Mouse (Mus musculus) brain, embryonic 18.5 days (tissue): ENCODE measurements around the gene B830017H08Rik.

Experiments
- DNase-seq: peaks from one replicate; pipeline ENCODE4 v3.0.0-alpha.2; 2012; ENCODE audit warnings: low read depth, low spot score

B830017H08Rik gene

GRCm38 (mm10) chr16:17851331-17851730, 18.4 kb downstream of the B830017H08Rik start:
- DNase-seq, result no peak

DNA sequence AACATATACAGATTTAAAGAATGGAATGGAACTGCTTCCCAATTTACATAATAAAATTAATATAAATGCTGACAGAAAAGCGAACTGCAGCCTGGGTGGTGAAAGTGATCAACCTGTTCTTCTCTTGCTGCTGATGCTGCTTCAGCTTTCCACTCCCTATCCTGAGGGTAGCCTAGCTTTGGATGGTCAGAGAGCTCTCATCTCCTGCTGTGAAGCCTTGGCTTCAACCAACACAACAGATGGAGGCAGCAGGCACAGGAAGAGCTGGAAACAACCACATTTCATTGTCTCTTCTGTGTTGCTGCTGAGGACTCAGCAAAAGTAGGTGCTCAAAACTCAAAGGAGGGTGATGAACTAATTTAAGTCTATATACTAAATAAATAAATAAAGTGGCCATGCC, 18.9 kb downstream of the B830017H08Rik start:
- no peak for DNase-seq

GRCm38 (mm10) chr16:17853263-17853662, 20.3 kb downstream of the B830017H08Rik start:
- no peak for DNase-seq

GRCm38 (mm10) chr16:17857157-17857556, 24.2 kb downstream of the B830017H08Rik start:
- no peak for DNase-seq

DNA sequence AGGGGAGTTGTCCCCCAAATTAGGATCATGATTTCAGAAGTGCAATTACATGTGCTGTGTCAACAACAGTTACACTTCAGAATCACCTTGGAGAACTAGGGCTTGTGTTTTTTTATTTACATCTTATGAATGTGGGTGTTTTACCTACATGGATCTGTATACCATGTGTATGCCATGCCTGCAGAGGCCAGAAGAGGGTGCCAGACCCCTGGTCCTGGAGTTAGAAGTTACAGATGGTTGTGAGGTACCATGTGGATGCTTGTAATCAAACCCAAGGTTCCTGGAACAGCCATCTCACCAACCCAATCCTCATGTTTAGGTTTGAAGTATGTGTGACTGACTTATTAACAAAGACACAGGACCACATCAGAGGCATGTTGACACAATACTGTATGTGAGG, 25.7 kb downstream of the B830017H08Rik start:
- DNase-seq, result no peak

DNA sequence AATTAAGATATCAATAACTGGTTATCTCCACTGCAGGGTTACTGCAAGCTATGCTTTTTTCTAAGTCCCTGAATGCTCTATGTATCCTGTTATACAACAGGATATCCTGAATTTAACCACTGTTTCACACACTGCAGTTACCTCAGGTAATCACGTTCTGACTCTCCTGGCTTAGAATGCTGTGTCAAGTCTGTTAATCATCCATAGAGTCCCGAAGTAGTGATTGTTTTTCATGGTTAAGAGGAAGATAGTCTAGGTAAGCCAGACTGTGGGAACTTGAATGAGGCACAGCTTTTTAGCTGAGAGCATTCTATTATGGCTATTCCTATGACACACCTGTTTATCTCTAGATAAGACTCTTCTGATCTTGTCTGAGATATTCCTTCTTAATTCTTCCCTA, 32.4 kb downstream of the B830017H08Rik start:
- DNase-seq, result no peak

DNA sequence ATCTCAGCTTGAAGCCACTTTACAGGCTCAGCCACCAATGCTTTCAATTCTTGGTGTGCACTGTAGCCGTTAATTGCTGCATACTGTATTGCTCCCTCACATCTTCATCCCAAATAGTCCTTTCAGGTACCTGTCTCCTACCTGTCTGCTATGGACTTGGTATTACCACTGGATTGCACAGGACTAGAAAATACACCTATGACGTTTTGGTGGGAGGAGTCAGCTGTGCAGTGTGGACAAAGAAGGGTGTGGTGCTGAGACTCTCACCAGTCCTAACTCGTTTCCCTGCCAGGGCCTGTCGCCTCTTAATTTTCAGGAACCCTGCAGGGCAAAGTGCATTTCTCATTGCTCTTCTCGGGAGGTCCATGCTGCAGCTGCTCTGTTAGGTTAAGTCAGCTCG, 32.8 kb downstream of the B830017H08Rik start:
- no peak for DNase-seq

GRCm38 (mm10) chr16:17871248-17871647, 38.3 kb downstream of the B830017H08Rik start:
- no peak for DNase-seq

- DNase-seq, result no peak
Measured at GRCm38 (mm10) chr16:17872995-17873394, 40.1 kb downstream of the B830017H08Rik start.

GRCm38 (mm10) chr16:17875174-17875573, 42.3 kb downstream of the B830017H08Rik start:
- DNase-seq, result no peak

- DNase-seq, result no peak
Measured at GRCm38 (mm10) chr16:17876096-17876495, 43.2 kb downstream of the B830017H08Rik start.

- DNase-seq, result no peak
Measured at GRCm38 (mm10) chr16:17879571-17879970, 46.6 kb downstream of the B830017H08Rik start.

DNA sequence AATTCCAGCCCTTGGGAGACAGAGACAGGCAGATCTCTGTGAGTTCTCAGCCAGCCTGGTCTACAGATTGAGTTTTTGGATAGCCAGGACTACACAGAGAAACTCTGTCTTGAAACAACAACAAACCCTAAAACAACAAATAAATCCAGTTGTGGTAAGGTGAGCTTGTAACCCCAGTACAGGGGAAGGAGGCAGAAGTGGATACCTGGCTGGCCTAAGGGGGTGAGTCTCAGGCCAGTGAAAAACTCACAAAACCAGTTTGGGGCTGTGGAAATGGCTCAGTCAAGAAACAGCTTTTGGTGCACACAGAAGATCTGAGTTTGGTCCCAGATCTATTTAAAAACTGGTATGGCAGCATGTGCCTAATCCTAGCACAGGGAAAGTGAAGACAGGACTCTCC, 49.3 kb downstream of the B830017H08Rik start:
- no peak for DNase-seq

- DNase-seq, result no peak
Measured at GRCm38 (mm10) chr16:17884116-17884515, 51.2 kb downstream of the B830017H08Rik start.
